Mouse (Mus musculus) ES-CJ7 (cell line): Measurements from ENCODE around the gene Dab2ip.

Source experiments
- DNase-seq: peaks from one replicate; pipeline ENCODE4 v3.0.0; 2011; ENCODE audit warnings: low read depth, low spot score

Gene Dab2ip

GRCm38 (mm10) chr2:35595102-35595501 is 37.0 kb downstream of the Dab2ip start:
- DNase-seq = no peak

GRCm38 (mm10) chr2:35595718-35596117 is 37.7 kb downstream of the Dab2ip start:
- peak; percentile 30 for DNase-seq

GRCm38 (mm10) chr2:35596796-35597195 is 38.7 kb downstream of the Dab2ip start:
- DNase-seq = no peak

- DNase-seq = no peak
Measured at GRCm38 (mm10) chr2:35598819-35599218, 40.8 kb downstream of the Dab2ip start.

- no peak for DNase-seq
Measured at GRCm38 (mm10) chr2:35601665-35602064, 43.6 kb downstream of the Dab2ip start.

- no peak for DNase-seq
Measured at GRCm38 (mm10) chr2:35607476-35607875, 49.4 kb downstream of the Dab2ip start.

GRCm38 (mm10) chr2:35608856-35609255 is 50.8 kb downstream of the Dab2ip start:
- DNase-seq = no peak

- no peak for DNase-seq
Measured at GRCm38 (mm10) chr2:35609317-35609716, 51.3 kb downstream of the Dab2ip start.

- peak; percentile 53 for DNase-seq
Measured at GRCm38 (mm10) chr2:35610168-35610951, 52.3 kb downstream of the Dab2ip start.

GRCm38 (mm10) chr2:35610976-35611375 is 52.9 kb downstream of the Dab2ip start:
- DNase-seq = no peak

- no peak for DNase-seq
Measured at GRCm38 (mm10) chr2:35611645-35612044, 53.6 kb downstream of the Dab2ip start.

GRCm38 (mm10) chr2:35612297-35612696 is 54.2 kb downstream of the Dab2ip start:
- DNase-seq = no peak

- peak; percentile 93 for DNase-seq
Measured at GRCm38 (mm10) chr2:35613946-35614353, 55.9 kb downstream of the Dab2ip start.

- no peak for DNase-seq
Measured at GRCm38 (mm10) chr2:35614411-35614810, 56.3 kb downstream of the Dab2ip start.

GRCm38 (mm10) chr2:35615366-35615765 is 57.3 kb downstream of the Dab2ip start:
- DNase-seq = peak; percentile 82

- peak; percentile 71 for DNase-seq
Measured at GRCm38 (mm10) chr2:35615977-35616376, 57.9 kb downstream of the Dab2ip start.

GRCm38 (mm10) chr2:35616891-35617658 is 59.0 kb downstream of the Dab2ip start:
- DNase-seq = no peak

GRCm38 (mm10) chr2:35618981-35619380 is 60.9 kb downstream of the Dab2ip start:
- DNase-seq = no peak

- no peak for DNase-seq
Measured at GRCm38 (mm10) chr2:35619532-35619931, 61.5 kb downstream of the Dab2ip start.

GRCm38 (mm10) chr2:35620364-35621224 is 62.5 kb downstream of the Dab2ip start:
- DNase-seq = peak; percentile 43

GRCm38 (mm10) chr2:35621225-35621519 is 63.1 kb downstream of the Dab2ip start:
- DNase-seq = no peak

- DNase-seq = peak; percentile 38
Measured at GRCm38 (mm10) chr2:35621796-35622195, 63.7 kb downstream of the Dab2ip start.
